Mouse (Mus musculus) erythroblast, adult 5-6 weeks (primary cell): Measurements from ENCODE around the gene Gpatch2. TPM values are rescaled to one million over a fixed set of nuclear protein-coding genes. Genes with fewer than 3 reads are reported as not detected.

ENCODE experiments used
- ATAC-seq: replicated peaks from 2 replicates; pipeline ENCODE4 v1.8.0; 2016; ENCODE audit warnings: moderate number of reproducible peaks, mild to moderate bottlenecking, moderate TSS enrichment, inconsistent platforms; ENCODE audit not compliant: poor library complexity, low FRiP score, severe bottlenecking
- total RNA-seq, 2 experiments: library from RNA; stranded (forward) in 1 of 2; stranded (reverse) in 1 of 2; fragments of 150-400 nt in 1 of 2; fragments of 200-764, 138-1000 nt in 1 of 2; gene quantifications; 2 replicates each; pipeline versions ENCODE4 v1.2.3 to v1.2.4; 2015 to 2017; ENCODE audit warnings: low replicate concordance in 2 of 2

Gene Gpatch2
- total RNA-seq, 2 experiments from 2014 or later, result 3.1 to 5.0 TPM

DNA sequence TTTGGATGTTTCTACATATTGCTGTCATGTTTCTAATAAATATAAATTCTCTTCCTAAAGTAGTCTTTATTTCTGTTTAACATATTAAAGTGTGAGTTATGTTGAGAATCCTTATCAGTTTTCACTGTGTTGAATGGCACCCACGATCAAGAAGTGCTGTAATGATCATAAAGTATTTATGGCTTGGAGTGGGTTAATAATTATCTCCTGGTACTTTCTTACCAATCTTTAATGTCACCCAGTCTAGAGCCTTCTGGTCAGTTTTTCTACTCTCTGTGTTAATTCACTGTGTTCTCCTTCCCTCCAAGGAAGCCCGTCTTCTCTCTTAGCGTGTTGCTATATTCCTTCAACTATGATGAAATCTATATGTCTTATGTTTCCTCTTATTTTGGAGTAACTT is 25.0 kb downstream of the Gpatch2 start:
- no peak for ATAC-seq

DNA sequence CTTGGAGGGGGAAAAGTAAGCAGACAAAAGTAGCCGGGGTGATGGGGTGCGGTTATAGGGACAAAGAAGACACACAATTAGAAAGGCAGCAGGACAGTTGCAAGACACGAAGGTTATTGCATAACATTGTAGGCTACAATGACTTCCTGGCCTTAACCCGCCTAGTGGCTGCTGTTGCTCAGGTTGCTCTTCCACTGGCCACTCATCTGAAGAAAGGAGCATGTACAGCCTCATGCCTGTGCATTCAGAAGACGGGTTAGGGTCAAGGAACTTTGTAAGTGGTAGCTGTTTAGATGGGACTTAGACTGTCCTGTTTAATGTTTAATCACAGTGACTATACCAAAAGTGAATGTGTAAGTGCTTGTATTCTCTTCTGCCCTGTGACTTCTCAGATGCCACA is 26.0 kb downstream of the Gpatch2 start:
- ATAC-seq, result no peak

DNA sequence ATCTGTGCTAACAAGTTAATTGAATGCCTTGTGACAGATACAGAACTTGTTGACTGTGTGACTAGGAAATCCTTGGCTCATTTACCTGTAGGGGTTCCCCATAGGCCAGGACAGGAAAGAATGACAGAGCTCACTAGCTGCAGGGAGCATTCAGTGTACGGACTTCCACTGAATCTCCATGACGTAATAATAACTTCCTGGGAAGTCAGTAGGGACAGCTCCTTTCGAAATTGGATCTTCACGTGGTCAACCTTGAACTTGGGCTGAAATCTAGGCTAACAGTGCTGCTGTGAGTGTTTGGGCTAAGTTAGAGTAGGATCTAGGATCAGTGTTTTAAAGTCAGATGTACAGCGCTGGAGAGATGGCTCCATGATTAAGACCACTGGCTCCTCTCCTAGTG is 29.4 kb downstream of the Gpatch2 start:
- ATAC-seq, result no peak

DNA sequence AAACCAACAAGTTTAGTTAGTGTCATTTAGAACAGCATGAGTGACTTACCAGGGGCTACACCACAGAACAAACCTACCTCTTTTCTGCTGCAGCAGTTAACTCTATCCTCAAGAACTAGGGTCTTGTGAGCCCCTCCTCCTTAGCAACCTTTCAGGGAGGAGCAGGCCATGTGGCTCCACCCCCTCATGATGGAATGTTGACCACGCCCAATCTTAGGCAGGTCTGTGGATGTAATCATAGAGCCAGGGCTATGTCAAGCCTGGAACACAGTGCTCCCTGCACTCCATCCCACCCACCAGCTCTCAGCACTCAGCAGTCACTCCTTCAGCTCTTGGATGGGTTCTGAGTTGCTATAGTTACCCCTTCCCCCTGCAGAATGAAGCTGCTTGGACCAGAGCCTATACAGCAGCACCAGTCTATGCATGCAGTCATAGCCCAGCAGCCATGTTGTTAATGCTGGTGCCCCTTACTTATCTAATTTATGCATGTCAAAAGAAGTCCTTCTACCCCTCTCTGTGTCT is 35.5 kb downstream of the Gpatch2 start:
- no peak for ATAC-seq

DNA sequence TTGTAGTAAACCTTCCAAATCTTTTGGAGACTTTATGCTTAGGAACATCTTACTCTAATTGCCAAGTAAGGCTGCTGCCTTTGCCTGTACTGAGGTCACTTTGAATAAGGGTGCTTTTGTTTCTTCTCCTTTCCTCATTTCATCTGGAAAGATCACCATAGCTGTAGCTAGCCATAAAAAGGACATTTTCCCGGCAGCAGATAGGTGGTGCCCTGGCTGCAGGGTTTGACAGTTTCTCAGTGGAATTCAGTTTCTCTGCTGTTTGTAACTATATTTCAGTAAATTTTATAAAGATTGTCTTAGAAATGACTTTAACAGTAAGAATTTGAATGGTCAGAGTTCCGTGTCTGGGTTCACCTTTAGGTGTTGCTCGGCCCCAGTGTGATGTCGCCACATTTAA is 43.4 kb downstream of the Gpatch2 start:
- no peak for ATAC-seq

DNA sequence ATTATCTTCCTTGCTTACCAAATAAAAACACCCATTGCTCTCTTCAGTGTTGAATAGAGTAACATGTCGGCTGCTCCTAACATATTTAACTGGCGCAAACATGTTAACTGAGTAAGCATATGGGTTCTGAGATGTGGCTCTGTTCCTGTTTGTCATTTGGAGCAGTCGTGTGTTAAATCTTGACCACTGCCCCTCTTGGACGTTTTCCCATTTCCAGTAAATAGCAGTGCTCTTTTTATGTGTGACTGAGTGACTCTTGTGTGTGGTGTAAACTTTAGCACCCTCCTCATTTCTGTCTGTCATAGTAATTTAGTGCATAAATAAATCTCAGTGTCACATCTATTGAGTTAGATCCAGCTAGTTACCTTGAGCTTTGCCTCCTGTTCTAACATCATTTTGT is 52.3 kb downstream of the Gpatch2 start:
- no peak for ATAC-seq

DNA sequence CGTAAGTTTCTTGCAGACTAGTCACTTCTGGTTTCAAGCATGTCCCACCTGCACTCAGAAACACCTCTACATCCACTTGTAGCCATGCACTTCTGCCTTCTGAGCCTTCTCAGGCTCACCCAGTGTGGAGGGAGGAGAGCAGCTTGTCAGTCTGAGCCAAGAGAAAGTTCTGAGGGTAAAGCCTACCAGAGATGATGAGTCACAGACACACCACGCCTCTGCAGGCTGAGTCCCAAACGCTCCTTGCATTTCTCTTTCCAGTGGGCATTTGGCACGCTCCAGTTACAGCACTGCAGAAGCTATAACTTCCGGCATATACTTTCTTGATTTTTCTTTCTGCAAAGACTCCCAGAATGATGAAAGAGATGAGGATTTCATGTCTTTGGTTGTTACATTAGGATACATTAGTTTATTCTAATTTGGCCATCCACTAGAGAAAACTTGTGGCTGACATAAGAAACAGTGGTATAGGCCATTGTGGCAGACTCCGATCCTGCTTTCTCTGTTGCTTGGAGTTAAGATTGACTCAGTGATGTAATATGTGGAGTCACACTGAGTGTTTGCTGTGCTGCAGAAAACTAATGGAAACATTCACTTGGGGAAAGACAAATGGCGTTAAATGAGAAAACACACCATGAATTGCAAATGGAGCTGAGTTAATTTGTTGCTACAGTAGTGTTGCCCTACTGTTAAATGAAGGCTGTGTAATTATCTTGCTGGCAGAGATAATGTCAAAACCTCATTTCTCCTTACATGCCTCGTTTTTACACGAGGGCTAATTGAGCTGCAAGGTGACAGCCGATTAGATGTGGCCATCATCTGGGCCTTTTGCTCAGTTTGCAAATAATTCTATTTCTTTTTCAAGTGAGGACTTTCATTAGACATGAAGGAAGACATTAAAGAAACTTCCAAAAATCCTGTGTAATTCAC is 55.3 kb downstream of the Gpatch2 start:
- ATAC-seq, result no peak

DNA sequence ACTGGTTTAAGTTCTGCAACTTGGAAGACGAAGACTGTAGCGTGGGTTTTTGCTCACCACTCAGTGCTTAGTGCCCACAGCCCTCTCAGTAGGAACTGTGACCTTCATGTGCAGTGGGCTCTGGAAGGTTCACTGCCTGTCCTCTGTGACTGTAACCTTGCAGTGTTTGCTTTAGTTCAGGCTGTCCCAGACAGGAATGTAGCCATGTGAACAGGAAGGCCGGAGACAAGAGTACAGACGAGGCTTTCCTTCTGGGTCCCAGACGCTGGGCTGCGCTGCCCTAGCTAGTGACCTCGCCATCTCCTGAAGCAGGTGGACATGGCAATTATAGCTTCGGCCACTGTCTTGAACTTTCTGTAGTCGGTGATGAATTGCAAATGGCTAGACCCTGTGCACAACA is 62.0 kb downstream of the Gpatch2 start:
- no peak for ATAC-seq

DNA sequence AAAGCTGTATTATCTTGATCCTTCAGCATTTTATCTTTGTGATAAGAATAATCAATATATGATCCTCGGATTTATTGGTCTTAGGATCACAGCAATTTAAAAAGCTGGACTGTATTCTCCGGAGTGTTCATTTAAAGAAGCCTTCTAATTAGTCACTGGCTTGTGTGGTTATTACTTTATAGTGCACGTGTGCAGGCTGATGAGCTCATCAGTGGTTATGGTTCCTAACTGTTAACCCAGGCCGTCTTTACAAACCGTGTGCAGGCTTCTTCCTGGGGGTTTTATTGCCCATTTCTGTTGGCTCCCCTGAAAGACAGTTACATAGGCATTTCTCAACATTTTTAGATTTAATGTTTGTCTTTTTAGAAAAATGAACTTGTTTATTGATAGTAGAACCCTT is 63.2 kb downstream of the Gpatch2 start:
- no peak for ATAC-seq

DNA sequence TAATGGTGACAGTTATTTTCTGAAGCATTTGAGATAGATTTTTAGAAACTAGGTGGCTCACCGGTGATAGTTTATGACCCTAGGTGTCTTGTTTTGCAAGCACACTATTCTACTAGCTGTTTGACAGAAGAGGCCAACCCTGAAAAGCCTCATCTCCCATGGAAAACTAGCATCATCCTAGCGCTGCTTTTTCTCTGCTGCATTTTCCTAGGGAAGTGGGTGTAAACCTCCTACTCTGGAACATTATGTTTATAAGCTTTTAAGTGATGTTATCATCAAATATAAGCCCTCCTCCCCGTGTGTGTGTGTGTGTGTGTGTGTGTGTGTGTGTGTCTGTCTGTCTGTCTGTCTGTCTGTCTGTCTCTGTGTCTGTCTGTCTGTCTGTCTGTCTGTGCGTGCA is 64.5 kb downstream of the Gpatch2 start:
- no peak for ATAC-seq

DNA sequence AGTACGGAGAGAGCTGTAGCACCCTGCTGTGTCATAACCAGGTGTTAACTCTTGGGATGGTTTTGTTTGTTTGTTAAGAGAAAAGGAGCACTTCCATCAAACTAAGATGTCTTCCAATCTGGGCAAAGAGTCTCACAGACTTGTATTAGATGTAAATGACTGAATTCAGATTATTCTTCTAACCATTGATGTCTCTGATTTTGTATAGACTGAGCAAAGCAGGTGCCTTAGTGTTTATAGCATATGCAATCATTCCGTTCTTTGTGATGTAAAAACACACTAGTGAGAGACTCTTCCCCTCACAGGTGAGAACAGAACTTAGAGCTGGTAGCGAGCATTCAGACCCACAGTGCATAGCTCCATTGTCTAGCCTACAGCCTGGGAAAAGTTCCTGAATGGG is 67.0 kb downstream of the Gpatch2 start:
- no peak for ATAC-seq

DNA sequence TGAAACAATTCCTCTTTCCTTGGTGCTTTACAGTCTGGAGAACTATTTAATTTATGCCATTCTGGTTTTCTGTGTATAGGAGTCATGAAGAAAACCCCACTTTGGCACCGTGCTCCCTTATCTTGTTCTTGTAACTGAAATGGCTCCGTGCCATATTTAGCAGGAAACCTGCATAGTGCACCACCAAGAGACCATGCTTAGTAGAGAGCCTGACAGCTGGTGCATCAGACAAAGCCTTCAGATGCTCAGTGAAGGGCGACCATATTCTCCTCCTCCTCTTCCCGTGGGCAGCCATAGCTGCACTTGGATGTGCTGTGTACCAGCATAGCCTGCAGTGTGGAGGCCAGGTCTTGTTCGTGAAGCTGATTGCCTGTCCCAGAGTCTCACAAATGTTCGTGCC is 67.5 kb downstream of the Gpatch2 start:
- ATAC-seq, result no peak

DNA sequence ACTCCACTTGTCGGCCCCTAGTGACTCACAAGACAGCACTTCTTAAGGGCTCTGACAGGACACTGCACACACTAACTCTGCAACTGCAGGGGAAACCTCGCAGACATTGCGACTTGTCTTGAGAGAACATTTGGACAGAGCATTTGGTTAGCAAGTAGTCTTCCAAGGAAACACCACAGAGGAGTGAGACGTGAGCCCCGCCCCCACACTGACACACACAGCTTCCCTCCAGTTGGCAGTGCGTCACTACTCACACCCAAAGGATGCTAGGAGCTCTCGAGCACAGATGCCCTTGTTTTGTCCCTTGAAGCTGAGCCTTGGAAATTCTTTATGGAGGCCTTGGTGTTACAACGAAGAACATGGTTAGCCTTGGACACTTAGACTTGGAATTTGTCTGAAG is 70.4 kb downstream of the Gpatch2 start:
- no peak for ATAC-seq

DNA sequence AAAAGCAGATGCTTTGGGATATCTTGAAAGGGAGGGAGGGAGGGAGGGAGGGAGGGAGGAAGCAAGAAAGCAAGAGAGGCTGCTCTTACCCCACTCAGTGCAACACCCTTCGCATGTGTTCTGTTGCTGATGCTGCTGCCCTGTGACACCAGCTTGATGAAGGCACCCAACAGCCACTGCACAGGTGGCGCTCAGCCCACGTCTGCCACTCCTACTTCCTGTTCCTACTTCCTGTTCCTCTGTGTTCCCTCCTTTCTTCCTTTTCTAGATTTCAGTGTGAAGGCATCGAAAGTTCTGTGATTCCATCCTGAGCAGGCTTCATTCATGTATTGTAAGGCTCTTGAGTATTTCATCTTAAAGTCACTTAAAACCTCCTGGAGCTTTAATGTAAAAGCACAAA is 71.1 kb downstream of the Gpatch2 start:
- ATAC-seq, result no peak

DNA sequence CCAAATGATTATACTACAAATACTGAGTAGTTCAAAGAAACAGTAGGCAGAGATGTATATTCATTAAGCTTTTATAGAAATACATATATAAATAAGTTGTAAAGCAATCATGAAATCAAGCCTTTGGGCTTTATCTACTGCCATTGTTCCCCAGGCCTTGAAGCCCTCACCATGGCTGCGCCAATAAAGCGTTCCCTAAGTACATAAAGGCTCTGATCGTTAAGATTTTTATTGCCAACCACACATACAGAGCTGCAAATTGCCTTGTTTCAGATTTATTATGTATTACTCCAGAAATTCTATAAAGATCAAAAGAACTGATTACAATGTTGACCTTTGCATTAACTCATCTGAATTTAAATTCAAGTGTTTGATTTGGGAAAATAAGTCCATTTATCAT is 71.6 kb downstream of the Gpatch2 start:
- ATAC-seq, result no peak

DNA sequence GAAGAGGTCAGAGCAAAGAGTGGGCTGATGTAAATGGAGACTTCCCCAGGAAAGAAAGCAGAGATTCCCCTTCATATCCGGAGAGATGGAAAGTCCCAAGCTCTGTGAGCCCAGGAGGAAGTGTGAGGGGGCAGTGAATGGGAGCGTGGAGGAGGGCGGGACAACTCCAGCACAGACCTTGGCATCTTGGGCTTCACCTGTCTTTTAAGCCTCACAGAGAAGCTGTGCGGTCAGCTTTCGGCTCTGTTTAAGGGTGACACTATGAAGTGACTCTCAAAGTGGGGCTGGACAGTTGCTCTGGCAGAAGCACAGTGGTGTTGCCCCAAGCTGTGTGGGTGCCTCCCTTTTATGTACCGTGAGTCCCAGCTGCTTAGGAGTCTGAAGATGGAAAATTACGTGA is 74.9 kb downstream of the Gpatch2 start:
- ATAC-seq, result no peak

DNA sequence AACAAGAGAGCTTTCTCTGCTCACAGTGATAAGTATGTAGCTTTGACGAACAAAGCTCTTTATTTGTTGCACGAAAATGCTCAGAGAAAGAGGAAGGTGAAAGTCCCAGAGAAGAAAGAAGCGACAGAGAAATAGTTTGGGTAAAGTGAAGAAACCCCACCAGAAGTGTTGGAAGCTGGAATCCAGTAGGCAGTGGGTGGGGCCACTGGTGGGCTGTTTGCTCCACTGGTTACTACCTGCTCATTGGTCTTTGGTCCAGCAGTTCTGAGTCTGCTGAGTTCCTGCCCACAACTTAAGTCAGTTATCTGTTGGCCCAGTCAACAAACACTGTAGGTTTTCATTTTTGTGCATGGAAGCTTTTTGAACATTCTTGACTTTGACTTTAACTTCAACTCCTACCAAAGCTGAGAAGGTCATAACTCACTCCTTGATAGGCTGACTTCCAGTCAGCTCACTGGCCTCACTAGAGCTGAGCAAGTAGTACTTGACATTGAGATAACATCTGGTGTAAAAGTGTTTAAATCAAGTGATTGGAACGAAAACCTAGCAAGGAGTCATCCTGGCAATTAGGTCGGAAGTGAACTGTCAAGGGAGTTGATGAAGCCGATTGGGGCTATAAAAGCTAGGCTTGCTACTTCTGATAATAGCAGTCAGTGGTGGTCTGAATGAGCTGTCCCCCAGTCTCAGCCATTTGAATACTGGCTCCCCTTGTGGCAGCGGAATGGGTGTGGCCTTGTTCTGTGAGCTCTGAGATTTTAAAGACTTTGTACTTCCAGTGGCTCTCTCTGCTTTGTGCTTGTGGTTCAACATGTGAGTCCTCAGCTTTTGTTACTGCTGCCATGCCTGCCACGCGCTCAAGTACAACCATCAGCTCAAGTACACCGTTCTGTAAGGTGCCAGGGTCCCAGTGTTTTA is 76.4 kb downstream of the Gpatch2 start:
- ATAC-seq, result no peak

DNA sequence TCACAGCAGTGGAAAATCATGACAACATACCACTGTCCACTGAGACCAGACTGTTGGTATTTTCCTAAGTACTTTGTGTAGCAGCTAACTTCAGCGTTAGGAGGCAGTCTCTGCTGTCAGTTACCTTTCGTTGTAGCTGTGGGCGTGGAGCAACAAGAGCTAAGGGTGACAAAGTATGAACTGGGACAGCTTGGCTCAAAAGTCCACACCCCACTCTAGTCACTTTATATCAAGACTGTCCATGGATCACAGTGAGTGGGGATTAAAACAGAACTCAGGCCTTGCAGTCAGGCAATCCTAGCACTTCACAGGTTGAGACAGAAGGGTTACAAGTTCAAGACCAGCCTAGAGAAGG is 77.1 kb downstream of the Gpatch2 start:
- no peak for ATAC-seq

DNA sequence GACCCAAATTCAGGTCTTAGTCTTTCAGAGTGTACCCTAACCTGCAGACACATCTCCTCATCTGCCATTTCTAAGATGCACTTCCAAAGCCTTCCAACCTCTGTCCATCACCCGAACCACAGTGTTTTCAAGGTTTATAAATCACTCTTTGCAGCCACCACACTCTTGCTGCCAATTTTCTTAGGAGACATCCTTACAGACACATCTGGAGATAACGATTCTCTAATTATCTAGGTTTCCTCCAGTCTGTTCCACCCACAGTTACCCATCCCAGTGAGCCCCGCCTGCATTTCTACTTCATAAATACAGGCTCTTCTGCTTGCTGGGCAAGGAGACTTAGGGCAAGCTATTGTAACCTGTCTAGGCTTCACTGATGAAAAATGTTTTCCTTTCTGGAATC is 77.9 kb downstream of the Gpatch2 start:
- ATAC-seq, result no peak

DNA sequence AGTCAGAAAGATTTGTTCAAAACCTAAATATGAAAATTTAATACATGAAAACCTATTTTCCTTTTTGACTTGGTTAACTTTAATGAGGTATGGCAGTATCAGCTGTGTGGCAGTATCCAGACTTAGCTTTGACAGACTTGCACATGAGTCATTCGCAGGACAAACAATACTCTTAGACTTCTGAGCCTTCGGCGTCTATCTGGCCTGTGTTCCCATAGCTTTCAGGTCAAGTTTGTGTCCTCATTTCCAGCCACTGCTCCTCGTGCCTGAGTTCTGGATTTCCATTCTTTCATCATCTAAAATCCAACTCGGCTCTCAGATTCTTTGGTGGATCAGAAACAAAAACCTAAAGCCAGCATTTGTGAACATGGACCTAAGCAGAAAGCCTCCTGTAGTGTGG is 79.2 kb downstream of the Gpatch2 start:
- no peak for ATAC-seq

DNA sequence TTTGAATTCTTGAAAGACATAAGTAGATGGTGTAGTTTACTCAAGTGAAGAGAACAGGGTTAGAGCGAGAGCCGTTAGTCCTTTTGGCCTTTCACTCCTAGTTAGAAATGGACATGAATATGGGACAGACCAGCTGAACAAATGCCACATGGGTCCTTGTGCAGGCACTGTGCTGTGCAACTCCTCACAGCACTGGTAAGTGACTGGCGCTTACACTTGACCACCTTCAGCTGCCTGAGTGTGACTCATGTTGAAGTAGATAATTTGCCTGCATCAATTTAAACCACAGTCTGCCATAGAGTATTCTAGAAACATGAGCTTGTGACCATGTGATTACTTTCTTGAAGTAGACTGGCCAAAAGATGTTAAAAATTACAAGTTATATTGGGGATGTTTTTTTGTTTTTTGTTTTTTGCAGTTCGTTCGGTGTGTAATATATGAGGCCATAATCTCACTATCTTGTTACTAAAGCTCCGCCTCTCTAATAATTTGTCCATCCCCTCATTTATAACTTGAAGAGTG is 79.8 kb downstream of the Gpatch2 start:
- ATAC-seq, result no peak
